Mouse (Mus musculus): ENCODE data around the gene Trmt1. TPM values are rescaled to one million over a fixed set of nuclear protein-coding genes. Genes with fewer than 3 reads are reported as not detected.

The Trmt1 gene
- total and polyA plus RNA-seq, 2 experiments: 20.7 to 58.6 TPM

DNA sequence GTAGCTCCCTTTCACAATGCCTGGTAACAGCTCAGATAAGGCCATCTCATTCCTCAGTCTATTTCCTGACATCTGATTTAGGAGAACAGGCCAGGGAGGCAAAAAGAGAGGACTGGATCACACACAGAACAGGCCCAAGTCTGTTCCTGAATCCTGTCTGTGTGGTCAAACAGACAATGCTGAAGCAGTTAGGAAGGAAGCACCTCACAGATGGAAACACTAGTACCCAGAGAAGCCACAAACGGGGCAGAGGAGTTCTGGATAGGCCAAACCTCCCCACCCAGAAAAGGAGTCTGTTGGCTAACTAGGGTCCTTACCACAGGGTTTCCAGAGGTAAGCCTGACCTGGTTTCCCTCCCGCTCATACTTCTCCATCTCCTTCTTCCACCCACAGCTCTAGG is 3.9 kb upstream of the Trmt1 start:
- 89% methylated on average over 2 of the region's 2 CpGs for WGBS
- no peak overlapping the region for H3K9ac ChIP-seq (ENCODE audit: low read depth, low read length)
- H3K4me3 ChIP-seq (ENCODE audit: insufficient read depth, low read depth, low read length): no peak overlapping the region
- no peaks in the 10 kb centered on the region for H3K36me3 ChIP-seq (ENCODE audit: control insufficient read depth, insufficient read depth, low read length)
- H3K79me2 ChIP-seq (ENCODE audit: control insufficient read depth, insufficient read depth, low read length): peaks cover 34% of the 10 kb centered on the region
- H3K27ac ChIP-seq (replicated peaks; ENCODE audit: insufficient read depth, low read depth, low read length): no peak overlapping the region
- DNase-seq (ENCODE audit: extremely low read depth, low read depth, low spot score): no peak
- TF ChIP-seq POLR2A (IDR thresholded peaks at IDR 0.05; ENCODE audit: extremely low read depth, insufficient read depth, low read length) (no peak), CTCF (IDR thresholded peaks at IDR 0.05; ENCODE audit: low read depth, low read length) (no peak)
- H3K27me3 ChIP-seq (ENCODE audit: control insufficient read depth, insufficient read depth, low read length): no peaks in the 10 kb centered on the region
- peaks cover 12% of the 10 kb centered on the region for H3K4me1 ChIP-seq (ENCODE audit: control insufficient read depth, insufficient read depth, low read length)

DNA sequence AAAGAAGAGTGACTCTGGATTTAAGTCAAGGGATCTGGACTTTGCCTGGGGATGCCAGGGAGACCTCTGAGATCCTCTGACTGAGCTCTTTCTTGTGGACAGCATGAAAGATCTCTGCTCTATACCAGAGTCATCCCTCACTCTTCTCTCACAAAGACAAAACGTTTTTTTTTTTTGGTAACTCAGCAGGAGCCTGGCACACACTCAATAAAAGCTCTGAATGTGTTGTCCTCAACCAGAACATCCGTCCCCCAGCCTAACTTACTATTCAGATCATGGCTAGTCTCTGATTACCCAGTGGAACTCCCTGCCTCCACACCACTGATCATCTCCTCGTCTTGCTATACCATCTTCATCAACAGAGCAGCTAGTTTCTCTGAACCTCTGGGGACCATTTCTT is 1.6 kb upstream of the Trmt1 start:
- H3K4me3 ChIP-seq (ENCODE audit: insufficient read depth, low read depth, low read length): no peak overlapping the region
- no peaks in the 10 kb centered on the region for H3K27me3 ChIP-seq (ENCODE audit: control insufficient read depth, insufficient read depth, low read length)
- H3K36me3 ChIP-seq (ENCODE audit: control insufficient read depth, insufficient read depth, low read length): no peaks in the 10 kb centered on the region
- TF ChIP-seq POLR2A (IDR thresholded peaks at IDR 0.05; ENCODE audit: extremely low read depth, insufficient read depth, low read length) (no peak), CTCF (IDR thresholded peaks at IDR 0.05; ENCODE audit: low read depth, low read length) (no peak)
- no peak overlapping the region for H3K9ac ChIP-seq (ENCODE audit: low read depth, low read length)
- WGBS: 69% methylated on average over 3 of the region's 3 CpGs
- no peak for DNase-seq (ENCODE audit: extremely low read depth, low read depth, low spot score)
- peaks cover 16% of the 10 kb centered on the region for H3K4me1 ChIP-seq (ENCODE audit: control insufficient read depth, insufficient read depth, low read length)
- no peak overlapping the region for H3K27ac ChIP-seq (replicated peaks; ENCODE audit: insufficient read depth, low read depth, low read length)
- peaks cover 39% of the 10 kb centered on the region for H3K79me2 ChIP-seq (ENCODE audit: control insufficient read depth, insufficient read depth, low read length)

DNA sequence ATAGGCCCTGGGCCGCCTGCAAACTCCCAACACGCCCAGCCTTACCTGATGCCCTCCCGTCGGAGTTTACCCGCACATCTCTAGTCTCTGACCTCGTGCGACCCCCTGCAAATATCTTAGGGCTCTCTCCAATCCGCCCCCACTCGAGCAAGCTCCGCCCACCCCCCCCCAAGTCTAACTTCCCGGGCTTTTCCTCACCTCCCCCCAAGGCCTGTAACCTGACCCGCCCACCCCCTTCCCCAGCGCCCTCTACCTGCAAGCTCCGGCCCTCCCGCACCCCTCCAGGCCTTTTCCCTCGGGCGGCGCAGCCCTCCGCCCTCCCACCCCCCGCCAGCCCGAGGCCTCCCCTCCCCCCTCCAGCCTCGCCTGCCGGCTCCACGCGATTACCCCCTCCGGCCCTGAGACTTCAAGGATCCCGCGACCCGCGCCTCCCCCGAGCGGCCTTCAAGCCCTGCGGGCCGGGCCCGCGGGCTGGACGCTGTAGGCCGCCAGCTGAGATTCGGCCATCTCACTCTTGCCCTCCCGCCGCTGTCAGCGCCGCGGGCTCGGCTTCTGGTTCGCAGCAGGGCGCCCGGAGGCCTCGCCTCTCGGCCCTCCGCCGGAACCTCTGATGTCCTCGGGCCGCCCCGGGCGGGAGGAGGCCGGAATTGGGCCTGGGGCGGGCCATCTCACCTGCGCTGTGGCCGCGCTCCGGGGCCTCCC is 1.0 kb downstream of the Trmt1 start:
- H3K27ac ChIP-seq (replicated peaks; ENCODE audit: insufficient read depth, low read depth, low read length): peak overlapping the region; percentile 49; the same call in 1 of the 2 replicates
- H3K27me3 ChIP-seq (ENCODE audit: control insufficient read depth, insufficient read depth, low read length): no peaks in the 10 kb centered on the region
- TF ChIP-seq POLR2A (IDR thresholded peaks at IDR 0.05; ENCODE audit: extremely low read depth, insufficient read depth, low read length) (no peak), CTCF (IDR thresholded peaks at IDR 0.05; ENCODE audit: low read depth, low read length) (peak; percentile 9; the same call in 1 of the 2 replicates)
- peak overlapping the region; percentile 85 for H3K4me3 ChIP-seq (ENCODE audit: insufficient read depth, low read depth, low read length)
- peaks cover 20% of the 10 kb centered on the region for H3K4me1 ChIP-seq (ENCODE audit: control insufficient read depth, insufficient read depth, low read length)
- peaks cover 2% of the 10 kb centered on the region for H3K36me3 ChIP-seq (ENCODE audit: control insufficient read depth, insufficient read depth, low read length)
- DNase-seq (ENCODE audit: extremely low read depth, low read depth, low spot score): no peak
- H3K9ac ChIP-seq (ENCODE audit: low read depth, low read length): peak overlapping the region; percentile 88
- peaks cover 31% of the 10 kb centered on the region for H3K79me2 ChIP-seq (ENCODE audit: control insufficient read depth, insufficient read depth, low read length)
- WGBS: 1% methylated on average over 52 of the region's 62 CpGs

DNA sequence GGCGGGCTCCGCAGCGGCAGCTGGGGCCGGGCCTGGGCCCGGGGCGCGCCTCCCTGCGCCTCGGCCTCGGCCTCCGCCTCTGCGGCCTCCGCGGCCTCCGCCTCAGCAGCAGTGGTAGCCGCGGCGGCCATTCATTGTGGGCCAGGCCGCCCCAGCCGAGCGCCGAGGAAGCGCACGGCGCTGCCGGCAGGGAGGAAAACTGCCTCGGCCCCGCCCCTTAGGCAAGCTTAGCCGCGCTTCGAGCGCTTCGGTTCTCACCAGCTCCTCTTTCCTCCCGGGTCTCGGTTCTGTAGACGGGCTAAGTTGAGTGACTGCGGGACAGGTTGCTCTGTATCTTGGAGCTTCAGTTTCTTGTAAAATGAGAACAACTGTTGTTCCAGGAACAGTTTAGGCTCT is 1.6 kb downstream of the Trmt1 start, which contains the start of gene Nacc1:
Gene Nacc1 (minus strand): TSS at position 158 of the 396 bp plus-strand sequence.
- H3K4me3 ChIP-seq (ENCODE audit: insufficient read depth, low read depth, low read length): peak within 1 kb of the TSS; percentile 85
- WGBS: under 1% methylated on average over 34 of the region's 37 CpGs
- peak within 1 kb of the TSS; percentile 49; the same call in 1 of the 2 replicates for H3K27ac ChIP-seq (replicated peaks; ENCODE audit: insufficient read depth, low read depth, low read length)
- peaks cover 17% of the 10 kb centered on the region for H3K4me1 ChIP-seq (ENCODE audit: control insufficient read depth, insufficient read depth, low read length)
- peak; percentile 77 for DNase-seq (ENCODE audit: extremely low read depth, low read depth, low spot score)
- H3K27me3 ChIP-seq (ENCODE audit: control insufficient read depth, insufficient read depth, low read length): no peaks in the 10 kb centered on the region
- peaks cover 31% of the 10 kb centered on the region for H3K79me2 ChIP-seq (ENCODE audit: control insufficient read depth, insufficient read depth, low read length)
- TF ChIP-seq CTCF (IDR thresholded peaks at IDR 0.05; ENCODE audit: low read depth, low read length) (peak; percentile 26; the same call in 1 of the 2 replicates), POLR2A (IDR thresholded peaks at IDR 0.05; ENCODE audit: extremely low read depth, insufficient read depth, low read length) (0 out of 2 replicates have a peak, but pooled peaks have one; percentile 39)
- H3K36me3 ChIP-seq (ENCODE audit: control insufficient read depth, insufficient read depth, low read length): peaks cover 4% of the 10 kb centered on the region
- H3K9ac ChIP-seq (ENCODE audit: low read depth, low read length): peak within 1 kb of the TSS; percentile 88

DNA sequence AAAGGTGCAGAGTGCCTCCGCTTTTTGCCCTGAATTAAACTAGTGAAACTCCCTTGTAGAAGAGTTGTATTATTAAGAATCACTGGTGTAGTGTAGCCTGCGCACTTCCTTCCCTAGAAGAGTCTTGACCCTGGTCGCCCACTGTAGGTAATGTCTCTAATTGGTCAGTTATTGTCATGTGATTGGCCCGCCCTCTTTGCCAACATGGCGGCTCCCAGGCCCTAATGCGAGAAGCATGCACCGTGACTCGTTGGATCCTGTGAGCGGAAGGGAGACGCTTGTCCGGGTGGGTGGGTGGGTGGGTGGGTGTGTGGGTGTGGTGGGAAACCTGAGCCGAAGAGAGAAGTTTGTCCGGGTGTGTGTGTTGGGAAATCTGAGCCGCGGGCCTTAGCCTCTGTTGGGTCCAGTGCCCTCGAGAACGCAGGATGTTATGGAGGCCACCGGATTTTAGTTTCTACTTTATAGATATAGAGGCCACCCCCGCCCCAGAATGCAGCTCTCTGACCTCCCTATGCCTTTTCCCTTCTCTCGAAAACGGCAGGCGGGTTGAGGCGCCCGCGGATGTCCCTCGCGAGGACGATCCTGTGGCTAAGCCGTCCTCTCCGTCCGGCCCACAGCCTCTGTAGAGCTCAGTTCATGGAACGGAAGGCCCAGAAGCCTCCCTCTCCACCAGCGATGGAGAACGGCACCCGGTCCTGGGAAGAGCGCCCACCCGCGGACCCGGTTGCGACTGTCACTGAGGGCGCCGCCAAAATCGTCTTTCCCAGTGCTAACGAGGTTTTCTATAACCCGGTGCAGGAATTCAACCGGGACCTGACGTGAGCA is 3.2 kb downstream of the Trmt1 start:
- peak; percentile 88 for DNase-seq (ENCODE audit: extremely low read depth, low read depth, low spot score)
- peak overlapping the region; percentile 86 for H3K9ac ChIP-seq (ENCODE audit: low read depth, low read length)
- peaks cover 17% of the 10 kb centered on the region for H3K4me1 ChIP-seq (ENCODE audit: control insufficient read depth, insufficient read depth, low read length)
- peaks cover 4% of the 10 kb centered on the region for H3K36me3 ChIP-seq (ENCODE audit: control insufficient read depth, insufficient read depth, low read length)
- under 1% methylated on average over 47 of the region's 47 CpGs for WGBS
- peak overlapping the region; percentile 42; the same call in 1 of the 2 replicates for H3K27ac ChIP-seq (replicated peaks; ENCODE audit: insufficient read depth, low read depth, low read length)
- H3K27me3 ChIP-seq (ENCODE audit: control insufficient read depth, insufficient read depth, low read length): no peaks in the 10 kb centered on the region
- H3K79me2 ChIP-seq (ENCODE audit: control insufficient read depth, insufficient read depth, low read length): peaks cover 31% of the 10 kb centered on the region
- TF ChIP-seq CTCF (IDR thresholded peaks at IDR 0.05; ENCODE audit: low read depth, low read length) (no peak), POLR2A (IDR thresholded peaks at IDR 0.05; ENCODE audit: extremely low read depth, insufficient read depth, low read length) (no peak)
- H3K4me3 ChIP-seq (ENCODE audit: insufficient read depth, low read depth, low read length): peak overlapping the region; percentile 79
